Mouse (Mus musculus): Measurements from ENCODE around the gene Foxn3. TPM values are rescaled to one million over a fixed set of nuclear protein-coding genes. Genes with fewer than 3 reads are reported as not detected.

Foxn3 gene
- polyA plus RNA-seq, 1 experiment = 37.8 TPM

DNA sequence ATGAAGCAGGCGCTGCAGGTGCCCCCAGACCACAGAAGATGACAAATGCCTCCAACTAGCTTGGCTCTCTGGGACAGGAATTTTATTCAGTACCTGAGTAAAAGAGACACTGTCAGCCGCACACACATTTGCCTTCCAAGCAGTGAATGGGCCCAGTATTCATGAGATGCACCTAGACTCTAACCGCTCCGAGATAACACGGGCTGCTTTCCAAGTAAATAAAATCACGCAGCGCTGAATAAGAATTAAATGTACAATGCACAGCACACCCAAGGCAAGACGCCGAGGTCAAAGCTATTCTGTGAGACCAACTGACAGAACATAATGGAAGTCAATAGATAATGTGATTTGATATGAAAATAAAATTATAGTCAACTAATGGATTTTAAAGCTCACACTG is 229.4 kb downstream of the Foxn3 start:
- Histone ChIP-seq H3K27ac (ENCODE audit: insufficient read depth, low read length) (no peak overlapping the region), H3K4me3 (ENCODE audit: extremely low read depth, insufficient read depth, insufficient read length) (no peak overlapping the region), H3K36me3 (ENCODE audit: control insufficient read depth, insufficient read depth, low read length) (peaks cover 4% of the 10 kb centered on the region), H3K27me3 (ENCODE audit: control insufficient read depth, insufficient read depth, low read length) (no peaks in the 10 kb centered on the region), H3K4me1 (ENCODE audit: control insufficient read depth, insufficient read depth, insufficient read length) (peaks cover 2% of the 10 kb centered on the region; the same call in 1 of the 2 replicates)
- 96% methylated on average over 9 of the region's 9 CpGs for WGBS
- DNase-seq (ENCODE audit: low read depth in 1 of 2, low spot score in 2 of 2) = no peak
- TF ChIP-seq CTCF (IDR thresholded peaks at IDR 0.05; ENCODE audit: extremely low read depth, insufficient read depth, insufficient read length, insufficient replicate concordance) (no peak), POLR2A (IDR thresholded peaks at IDR 0.05; ENCODE audit: low read depth, low read length) (no peak)

GRCm38 (mm10) chr12:99333304-99333968 is 229.9 kb downstream of the Foxn3 start:
- DNase-seq (ENCODE audit: low read depth in 1 of 2, low spot score in 2 of 2) = no peak
- no peak overlapping the region for H3K4me3 ChIP-seq (ENCODE audit: extremely low read depth, insufficient read depth, insufficient read length)
- no peak overlapping the region for H3K27ac ChIP-seq (ENCODE audit: insufficient read depth, low read length)
- H3K4me1 ChIP-seq (ENCODE audit: control insufficient read depth, insufficient read depth, insufficient read length) = peaks cover 5% of the 10 kb centered on the region; the same call in 1 of the 2 replicates
- H3K27me3 ChIP-seq (ENCODE audit: control insufficient read depth, insufficient read depth, low read length) = no peaks in the 10 kb centered on the region
- 89% methylated on average over 20 of the region's 20 CpGs for WGBS
- H3K36me3 ChIP-seq (ENCODE audit: control insufficient read depth, insufficient read depth, low read length) = peaks cover 2% of the 10 kb centered on the region; the same call in 1 of the 2 replicates
- no peak for TF ChIP-seq POLR2A (IDR thresholded peaks at IDR 0.05; ENCODE audit: low read depth, low read length)
- TF ChIP-seq CTCF (IDR thresholded peaks at IDR 0.05; ENCODE audit: extremely low read depth, insufficient read depth, insufficient read length, insufficient replicate concordance) = no peak

DNA sequence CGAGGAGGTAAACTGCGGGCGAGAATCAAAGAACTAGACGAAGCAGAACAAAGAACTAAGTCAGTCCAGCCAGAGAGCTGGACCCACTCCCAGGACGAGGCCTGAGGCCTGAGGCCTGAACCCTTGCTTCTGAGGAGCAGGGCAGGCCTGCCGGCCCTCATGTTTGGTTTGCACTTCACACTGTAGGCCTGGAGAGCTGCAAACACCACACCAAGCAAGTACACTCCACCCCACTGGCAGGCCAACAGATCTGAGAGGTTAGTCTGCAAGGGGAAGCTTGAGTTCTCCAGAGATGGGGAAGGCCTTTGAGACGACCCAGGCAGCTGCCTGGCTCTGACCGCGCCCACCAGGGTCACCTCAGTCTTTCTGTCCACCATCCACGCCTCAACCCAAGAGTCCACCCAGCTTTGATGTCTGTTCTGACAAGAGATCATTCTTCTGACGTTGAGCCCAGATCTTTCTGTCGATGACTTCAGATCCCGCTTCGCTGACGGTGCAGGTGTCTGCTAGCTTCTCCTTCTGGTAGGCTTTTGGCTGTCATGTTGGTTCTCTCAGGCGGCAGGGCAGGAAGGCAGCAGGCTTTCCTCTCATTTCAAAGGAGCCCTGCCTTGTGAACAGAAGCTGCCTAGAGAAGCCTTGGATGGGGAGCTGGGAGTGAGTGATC is 231.1 kb downstream of the Foxn3 start:
- 85% methylated on average over 16 of the region's 16 CpGs for WGBS
- peaks cover 2% of the 10 kb centered on the region; the same call in 1 of the 2 replicates for H3K36me3 ChIP-seq (ENCODE audit: control insufficient read depth, insufficient read depth, low read length)
- H3K4me3 ChIP-seq (ENCODE audit: extremely low read depth, insufficient read depth, insufficient read length) = no peak overlapping the region
- H3K4me1 ChIP-seq (ENCODE audit: control insufficient read depth, insufficient read depth, insufficient read length) = peaks cover 8% of the 10 kb centered on the region; the same call in 1 of the 2 replicates
- H3K27ac ChIP-seq (ENCODE audit: insufficient read depth, low read length) = no peak overlapping the region
- TF ChIP-seq CTCF (IDR thresholded peaks at IDR 0.05; ENCODE audit: extremely low read depth, insufficient read depth, insufficient read length, insufficient replicate concordance) (no peak), POLR2A (IDR thresholded peaks at IDR 0.05; ENCODE audit: low read depth, low read length) (no peak)
- no peaks in the 10 kb centered on the region for H3K27me3 ChIP-seq (ENCODE audit: control insufficient read depth, insufficient read depth, low read length)
- DNase-seq (ENCODE audit: low read depth in 1 of 2, low spot score in 2 of 2) = no peak

- no peak overlapping the region for H3K27ac ChIP-seq (ENCODE audit: insufficient read depth, low read length)
- peaks cover 2% of the 10 kb centered on the region; the same call in 1 of the 2 replicates for H3K36me3 ChIP-seq (ENCODE audit: control insufficient read depth, insufficient read depth, low read length)
- WGBS = 64% methylated on average over 8 of the region's 8 CpGs
- H3K4me1 ChIP-seq (ENCODE audit: control insufficient read depth, insufficient read depth, insufficient read length) = peaks cover 8% of the 10 kb centered on the region; the same call in 1 of the 2 replicates
- TF ChIP-seq POLR2A (IDR thresholded peaks at IDR 0.05; ENCODE audit: low read depth, low read length) = no peak
- TF ChIP-seq CTCF (IDR thresholded peaks at IDR 0.05; ENCODE audit: extremely low read depth, insufficient read depth, insufficient read length, insufficient replicate concordance) = no peak
- H3K4me3 ChIP-seq (ENCODE audit: extremely low read depth, insufficient read depth, insufficient read length) = no peak overlapping the region
- no peak for DNase-seq (ENCODE audit: low read depth in 1 of 2, low spot score in 2 of 2)
- no peaks in the 10 kb centered on the region for H3K27me3 ChIP-seq (ENCODE audit: control insufficient read depth, insufficient read depth, low read length)
These were observed 231.9 kb downstream of the Foxn3 start for GRCm38 (mm10) chr12:99331341-99331947.

- Histone ChIP-seq H3K4me3 (ENCODE audit: extremely low read depth, insufficient read depth, insufficient read length) (no peak overlapping the region), H3K36me3 (ENCODE audit: control insufficient read depth, insufficient read depth, low read length) (peaks cover 2% of the 10 kb centered on the region; the same call in 1 of the 2 replicates), H3K27me3 (ENCODE audit: control insufficient read depth, insufficient read depth, low read length) (no peaks in the 10 kb centered on the region), H3K27ac (ENCODE audit: insufficient read depth, low read length) (no peak overlapping the region), H3K4me1 (ENCODE audit: control insufficient read depth, insufficient read depth, insufficient read length) (peaks cover 8% of the 10 kb centered on the region; the same call in 1 of the 2 replicates)
- no peak for TF ChIP-seq POLR2A (IDR thresholded peaks at IDR 0.05; ENCODE audit: low read depth, low read length)
- no peak for DNase-seq (ENCODE audit: low read depth in 1 of 2, low spot score in 2 of 2)
- WGBS = 70% methylated on average over 12 of the region's 12 CpGs
These were observed 232.5 kb downstream of the Foxn3 start for GRCm38 (mm10) chr12:99330822-99331285.

GRCm38 (mm10) chr12:99329301-99330257 is 233.8 kb downstream of the Foxn3 start:
- Histone ChIP-seq H3K27me3 (ENCODE audit: control insufficient read depth, insufficient read depth, low read length) (no peaks in the 10 kb centered on the region), H3K4me3 (ENCODE audit: extremely low read depth, insufficient read depth, insufficient read length) (no peak overlapping the region), H3K36me3 (ENCODE audit: control insufficient read depth, insufficient read depth, low read length) (peaks cover 2% of the 10 kb centered on the region; the same call in 1 of the 2 replicates), H3K4me1 (ENCODE audit: control insufficient read depth, insufficient read depth, insufficient read length) (peaks cover 8% of the 10 kb centered on the region; the same call in 1 of the 2 replicates), H3K27ac (ENCODE audit: insufficient read depth, low read length) (no peak overlapping the region)
- no peak for TF ChIP-seq POLR2A (IDR thresholded peaks at IDR 0.05; ENCODE audit: low read depth, low read length)
- TF ChIP-seq CTCF (IDR thresholded peaks at IDR 0.05; ENCODE audit: extremely low read depth, insufficient read depth, insufficient read length, insufficient replicate concordance) = no peak
- DNase-seq (ENCODE audit: low read depth in 1 of 2, low spot score in 2 of 2) = peak in 1 of 2 experiments; percentile 34
- 66% methylated on average over 20 of the region's 20 CpGs for WGBS

Measured in spleen, adult 2 months (tissue).